Mouse (Mus musculus): ENCODE data around the gene 2310057J18Rik. TPM values are rescaled to one million over a fixed set of nuclear protein-coding genes. Genes with fewer than 3 reads are reported as not detected.
"Not testable (repeated sequence)": the region's sequence is repeated elsewhere in the genome, so short reads cannot be mapped to it uniquely, and the experiment has no call there.

Gene 2310057J18Rik
- polyA plus RNA-seq (2012; rRNA removed): not detected in 2 replicates

DNA sequence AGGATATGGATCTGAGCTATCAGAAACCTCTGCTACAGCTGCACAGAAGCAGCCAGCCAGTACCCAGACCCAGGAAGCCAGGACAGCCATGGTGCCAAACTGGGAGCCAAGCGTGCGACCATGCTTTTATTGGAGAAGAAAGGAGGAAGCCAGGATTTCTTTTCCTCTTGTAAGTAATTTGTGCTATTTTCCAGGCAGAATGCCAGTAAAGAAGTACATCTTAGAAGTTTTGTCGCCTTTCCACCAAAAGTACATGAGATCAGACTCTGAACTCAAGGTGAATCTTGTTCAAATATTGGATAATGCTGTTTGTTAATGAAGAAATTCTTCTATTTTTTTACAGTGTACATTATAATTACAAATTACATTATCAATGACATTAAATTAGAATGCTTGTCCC is at the start of gene 2310057J18Rik:
2310057J18Rik (minus strand) TSS at position 101 of the 400 bp plus-strand sequence.
- no peak for DNase-seq (ENCODE audit: low spot score)

DNA sequence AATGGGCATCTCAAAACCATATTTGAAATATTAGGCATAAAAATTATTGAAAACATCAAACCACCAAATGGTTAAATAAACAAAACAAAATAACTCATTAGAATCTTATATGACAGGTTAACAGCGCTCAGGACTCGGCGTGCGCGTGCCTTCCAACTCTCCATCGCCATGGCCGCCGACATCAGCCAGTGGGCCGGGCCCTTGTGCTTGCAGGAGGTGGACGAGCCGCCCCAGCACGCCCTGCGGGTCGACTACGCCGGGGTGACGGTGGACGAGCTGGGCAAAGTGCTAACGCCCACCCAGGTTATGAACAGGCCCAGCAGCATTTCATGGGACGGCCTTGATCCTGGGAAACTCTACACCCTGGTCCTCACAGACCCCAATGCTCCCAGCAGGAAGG is 43.9 kb upstream of the 2310057J18Rik start:
- DNase-seq (ENCODE audit: low spot score): not testable (repeated sequence)

DNA sequence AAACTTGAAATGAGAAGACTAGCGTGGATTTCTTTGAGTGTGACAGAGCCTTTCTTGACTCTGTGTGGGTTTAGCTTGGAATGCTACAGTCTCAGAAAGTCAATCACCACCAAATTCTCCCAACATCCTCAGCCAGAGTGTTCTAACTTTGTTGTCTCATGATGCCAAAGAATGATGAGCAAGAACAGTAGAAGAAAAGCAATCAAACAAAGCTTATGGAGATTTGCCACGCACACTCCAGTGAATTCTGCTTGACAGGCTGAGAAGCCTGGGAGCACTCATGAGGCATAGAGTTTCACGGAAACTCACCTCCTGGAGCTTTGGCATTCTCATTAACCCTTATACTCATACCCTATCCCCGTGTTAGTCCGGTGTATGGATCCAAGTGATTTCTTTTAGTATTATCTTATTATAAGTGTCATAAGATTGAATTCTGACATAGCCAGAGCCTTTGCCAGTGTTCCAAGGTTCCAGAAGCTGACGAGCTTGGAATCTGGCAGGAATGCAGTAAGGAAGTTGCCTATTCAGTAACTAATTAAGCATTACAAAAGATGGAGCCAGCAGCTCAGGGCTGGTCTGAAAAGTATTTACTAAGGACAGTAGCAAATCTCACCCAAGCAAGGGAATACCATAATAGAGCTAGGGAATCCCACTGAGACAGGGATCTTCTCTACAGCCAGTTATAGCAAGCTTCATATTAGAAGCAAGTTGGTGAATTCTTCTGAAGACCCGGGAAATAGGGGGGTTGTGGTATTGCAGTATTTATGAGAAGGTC is 33.6 kb upstream of the 2310057J18Rik start:
- DNase-seq (ENCODE audit: low spot score): no peak

DNA sequence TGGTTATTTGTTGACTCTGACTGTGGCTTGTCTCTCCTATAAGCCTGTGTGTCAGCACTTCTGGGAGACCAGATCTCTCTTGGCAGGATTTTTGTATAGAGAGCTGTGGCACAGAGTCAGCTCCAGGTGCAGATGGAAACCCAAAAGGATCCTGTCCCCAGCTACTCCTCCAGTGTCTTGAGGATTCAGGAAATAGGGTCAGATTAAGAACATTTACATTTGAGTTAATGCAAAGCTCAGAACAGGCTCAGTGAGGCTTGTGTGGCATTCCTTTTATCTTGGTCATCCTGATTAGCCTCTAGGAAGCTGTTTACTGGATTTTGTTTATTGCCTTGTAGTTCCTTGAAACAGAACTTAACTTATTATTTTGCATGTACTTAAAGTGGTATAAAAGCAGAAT is 11.7 kb upstream of the 2310057J18Rik start:
- DNase-seq (ENCODE audit: low spot score): no peak

DNA sequence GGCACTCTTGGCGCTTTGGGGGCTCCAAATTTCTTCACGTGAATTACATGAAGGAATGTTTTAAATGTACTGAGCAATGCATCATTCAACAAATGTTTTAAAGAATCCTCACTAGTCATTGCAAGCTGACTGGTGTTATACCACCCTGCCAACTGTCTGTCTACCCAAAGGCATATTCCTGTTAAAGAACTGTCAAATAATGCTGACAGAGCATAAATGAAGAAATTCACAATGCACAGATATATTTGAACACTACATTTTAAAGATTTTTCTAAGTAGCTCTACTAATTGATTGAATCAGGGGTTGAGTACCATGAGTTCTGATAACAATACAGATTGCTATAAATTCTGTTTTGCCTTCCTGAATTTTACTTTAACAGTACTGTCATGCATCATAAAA is 2.9 kb upstream of the 2310057J18Rik start:
- DNase-seq (ENCODE audit: low spot score): no peak

DNA sequence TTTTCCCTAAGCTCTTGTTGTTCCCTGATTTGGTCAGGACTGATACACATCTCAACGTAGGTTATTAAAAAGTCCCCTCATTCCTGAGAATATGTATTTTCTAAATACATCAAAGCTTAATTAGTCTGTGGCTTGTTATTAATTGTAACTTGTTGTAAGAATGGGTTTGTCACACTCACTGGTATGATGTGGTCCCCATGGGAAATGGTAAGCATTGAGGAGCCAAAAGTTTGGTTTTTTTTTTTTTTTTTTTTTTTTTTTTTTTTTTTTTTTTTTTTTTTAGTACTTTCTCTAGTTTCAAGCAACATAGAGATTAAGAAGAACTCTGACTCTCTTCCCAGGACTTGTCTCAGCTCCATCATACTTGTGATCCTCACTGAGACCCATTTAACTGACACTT is 17.9 kb downstream of the 2310057J18Rik start:
- no peak for DNase-seq (ENCODE audit: low spot score)

DNA sequence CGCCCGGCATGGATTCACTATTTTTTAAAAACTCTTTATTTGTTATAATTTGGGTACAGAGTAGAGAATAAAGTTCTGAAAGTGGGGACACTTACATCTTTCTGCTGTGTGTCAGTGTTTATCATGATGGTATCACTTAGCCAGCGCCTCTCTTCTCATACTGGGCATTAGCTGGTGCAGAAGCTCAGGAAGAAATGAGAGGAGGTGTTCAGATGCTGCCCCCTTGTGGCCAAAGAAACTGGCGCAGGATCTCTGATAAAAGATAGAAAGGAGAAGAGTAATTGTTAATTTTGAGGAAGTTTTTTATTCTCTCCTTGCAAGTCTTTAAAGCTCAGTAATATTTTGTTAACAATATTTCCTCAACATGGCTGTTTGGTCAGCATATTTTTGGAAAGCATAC is 31.0 kb downstream of the 2310057J18Rik start:
- DNase-seq (ENCODE audit: low spot score): no peak

DNA sequence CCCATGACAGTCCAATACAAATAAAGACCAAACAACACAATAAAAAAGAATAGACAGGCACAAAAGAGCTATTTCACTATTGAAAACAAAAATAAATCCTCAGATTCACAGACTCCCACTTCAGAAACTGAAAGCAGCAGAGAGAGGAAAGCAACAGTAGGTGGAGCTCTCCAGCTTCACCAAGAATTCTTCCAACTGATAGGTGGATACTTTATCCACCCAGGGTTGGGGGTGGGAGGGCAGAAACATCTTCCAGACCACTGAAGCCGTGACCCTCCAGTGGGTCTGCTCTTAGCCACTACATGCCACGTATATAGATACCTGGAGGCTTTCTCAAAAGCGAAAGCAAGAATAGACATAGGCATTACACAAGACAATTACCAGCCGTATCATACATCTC is 31.6 kb downstream of the 2310057J18Rik start:
- no peak for DNase-seq (ENCODE audit: low spot score)

Other genes starting within 250 kb of the 2310057J18Rik start
- gene Soga3, start 157.5 kb upstream of the 2310057J18Rik start, polyA plus RNA-seq (2012; rRNA removed): 0.25 and 0.36 TPM in 2 replicates
- 0.11 TPM in 1 of 2 replicates, not detected in the other for gene Gm49353, start 212.7 kb upstream of the 2310057J18Rik start, polyA plus RNA-seq (2012; rRNA removed)
- 7.5 and 8.4 TPM in 2 replicates for gene 9330159F19Rik, start 225.3 kb upstream of the 2310057J18Rik start, polyA plus RNA-seq (2012; rRNA removed)